Mouse (Mus musculus) intestine, embryonic 14.5 days (tissue): Measurements from ENCODE around the gene Tceal5. TPM values are rescaled to one million over a fixed set of nuclear protein-coding genes. Genes with fewer than 3 reads are reported as not detected.

ENCODE experiments used
- microRNA-seq: library from miRNA; unstranded; fragments of <30 nt; microRNA quantifications from one replicate; pipeline ENCODE4, GENCODE M21; 2016
- polyA plus RNA-seq: library from polyadenylated mRNA; unstranded; fragments of >200 nt; fragmentation: Nextera tagmentation; extraction: Ambion mirVana; gene quantifications from 2 replicates; pipeline ENCODE4 v1.2.1, GENCODE M21; 2014

The Tceal5 gene
- polyA plus RNA-seq, 1 experiment from 2014 or later = 1.2 TPM

Small RNA genes lying within 50 kb of the gene (microRNA-seq; reads per million reads assigned to microRNA genes)
- not detected for gene Mir6383

Other genes starting within 250 kb of the Tceal5 start
- 85.0 and 86.0 TPM in 2 replicates for gene Arxes2, start 210.1 kb downstream of the Tceal5 start, polyA plus RNA-seq
- gene Arxes1, start 170.5 kb downstream of the Tceal5 start, polyA plus RNA-seq = 35.9 and 40.5 TPM in 2 replicates
- gene Bex2, start 135.6 kb downstream of the Tceal5 start, polyA plus RNA-seq = 132 and 146 TPM in 2 replicates
- 0.09 and 0.15 TPM in 2 replicates for gene Nxf3, start 118.6 kb downstream of the Tceal5 start, polyA plus RNA-seq
- 190 and 192 TPM in 2 replicates for gene Bex4, start 64.9 kb downstream of the Tceal5 start, polyA plus RNA-seq
- gene Tceal8, start 31.5 kb downstream of the Tceal5 start, polyA plus RNA-seq = 199 and 214 TPM in 2 replicates
- 0.31 and 0.49 TPM in 2 replicates for gene Tceal7, start 10.9 kb upstream of the Tceal5 start, polyA plus RNA-seq
- gene Bex1, start 11.6 kb upstream of the Tceal5 start, polyA plus RNA-seq = 206 and 236 TPM in 2 replicates
- 628 and 670 TPM in 2 replicates for gene Tceal9, start 41.2 kb upstream of the Tceal5 start, polyA plus RNA-seq
- gene Bex3, start 66.4 kb upstream of the Tceal5 start, polyA plus RNA-seq = 460 and 504 TPM in 2 replicates